Mouse (Mus musculus) forebrain, embryonic 10.5 days (tissue): ENCODE results near the gene Cbl. TPM values are rescaled to one million over a fixed set of nuclear protein-coding genes. Genes with fewer than 3 reads are reported as not detected.
A peak's percentile ranks its signal among the peaks of the same experiment; 100 is the strongest.

Experiments
- DNase-seq: peaks from one replicate; pipeline ENCODE4 v3.0.0-alpha.2; 2017; ENCODE audit warnings: low spot score; ENCODE audit errors: extremely low spot score
- H3K27ac ChIP-seq: fragments of 300-500 bp; sonication (generic); 2 replicates; pipeline ENCODE4 v1.5.1; 2016; ENCODE audit warnings: mild to moderate bottlenecking
- H3K27me3 ChIP-seq: fragments of 300-500 bp; sonication (generic); 2 replicates; pipeline ENCODE4 v1.6.1; 2016; ENCODE audit warnings: mild to moderate bottlenecking; ENCODE audit not compliant: poor library complexity, severe bottlenecking
- H3K36me3 ChIP-seq: fragments of 300-500 bp; sonication (generic); replicated peaks from 2 replicates; pipeline ENCODE4 v1.6.1; 2016; ENCODE audit warnings: mild to moderate bottlenecking, moderate library complexity
- H3K4me1 ChIP-seq: fragments of 300-500 bp; sonication (generic); 2 replicates; pipeline ENCODE4 v1.6.1; 2016
- H3K4me3 ChIP-seq: fragments of 300-500 bp; sonication (generic); 2 replicates; pipeline ENCODE4 v1.5.1; 2016; ENCODE audit warnings: mild to moderate bottlenecking, moderate library complexity
- H3K9me3 ChIP-seq: fragments of 300-500 bp; sonication (generic); 2 replicates; pipeline ENCODE4 v1.6.1; 2016; ENCODE audit warnings: mild to moderate bottlenecking, moderate library complexity
- WGBS: fragments of 180-500 bp; shearing (Covaris S2); methylation state at CpG from one replicate; pipeline ENCODE4 v1.1.7; 2016; 5-methylcytosine and 5-hydroxymethylcytosine counted together
- polyA plus RNA-seq: library from polyadenylated mRNA; unstranded; fragments of >200 nt; fragmentation: Nextera tagmentation; extraction: Ambion mirVana; gene quantifications from 2 replicates; pipeline ENCODE4 v1.2.1, GENCODE M21; 2016

Cbl gene
- polyA plus RNA-seq, 1 experiment from 2014 or later = 23.8 TPM

DNA sequence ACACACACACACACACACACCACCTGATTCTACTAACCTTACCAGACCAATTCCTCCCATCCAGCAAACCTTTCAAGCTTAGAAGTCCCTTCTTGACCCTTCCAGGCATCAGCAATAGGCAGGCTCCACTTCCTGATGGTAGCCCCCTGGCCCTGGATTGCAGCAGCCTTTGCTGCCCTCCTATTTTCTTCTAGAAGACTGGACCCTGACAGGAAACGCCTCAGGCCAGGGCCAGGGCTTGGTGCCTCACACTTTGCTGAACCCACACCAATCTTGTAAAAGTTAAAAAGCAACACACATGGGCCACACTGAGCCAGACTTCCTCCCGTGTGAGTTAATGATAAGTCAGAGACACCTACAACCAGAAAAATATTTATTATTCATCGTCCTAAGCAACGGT lies 3.3 kb upstream of the Cbl start:
- Histone ChIP-seq H3K27me3 (no peaks in the 10 kb centered on the region), H3K27ac (no peak overlapping the region), H3K9me3 (no peaks in the 10 kb centered on the region), H3K4me1 (peaks cover 24% of the 10 kb centered on the region), H3K4me3 (no peak overlapping the region), H3K36me3 (no peaks in the 10 kb centered on the region)
- WGBS = 79% methylated on average over 4 of the region's 4 CpGs
- DNase-seq = no peak

DNA sequence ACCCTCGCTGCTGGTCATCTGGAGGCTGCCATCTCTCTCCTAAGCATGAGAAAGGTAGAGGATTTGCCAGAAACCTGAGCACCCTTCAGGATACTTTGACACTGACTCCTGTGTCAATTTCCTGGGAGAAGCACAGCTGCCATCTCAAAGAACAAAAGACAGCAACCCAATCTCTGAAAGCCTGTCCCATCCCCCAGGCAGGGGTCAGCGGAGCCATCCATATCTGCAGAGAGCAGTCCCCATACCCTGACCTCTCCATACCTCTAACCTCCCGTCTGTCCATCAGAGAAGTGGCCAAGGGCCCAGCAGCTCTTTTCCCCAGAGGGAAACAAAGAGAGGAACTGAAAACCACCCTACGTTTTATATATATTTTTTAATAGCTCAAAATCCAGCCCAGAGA lies 2.8 kb upstream of the Cbl start:
- Histone ChIP-seq H3K9me3 (no peaks in the 10 kb centered on the region), H3K36me3 (no peaks in the 10 kb centered on the region), H3K27me3 (no peaks in the 10 kb centered on the region), H3K27ac (no peak overlapping the region), H3K4me3 (no peak overlapping the region), H3K4me1 (peaks cover 30% of the 10 kb centered on the region)
- 57% methylated on average over 4 of the region's 4 CpGs for WGBS
- no peak for DNase-seq

- H3K27me3 ChIP-seq = no peaks in the 10 kb centered on the region
- whole genome bisulfite sequencing = 28% methylated on average over 19 of the region's 19 CpGs
- H3K27ac ChIP-seq = peak overlapping the region; percentile 97
- peaks cover 31% of the 10 kb centered on the region for H3K4me1 ChIP-seq
- H3K36me3 ChIP-seq = no peaks in the 10 kb centered on the region
- H3K9me3 ChIP-seq = no peaks in the 10 kb centered on the region
- no peak for DNase-seq
- H3K4me3 ChIP-seq = peak overlapping the region; percentile 94
Measured at GRCm38 (mm10) chr9:44234479-44235427, 904 bp upstream of the Cbl start.

DNA sequence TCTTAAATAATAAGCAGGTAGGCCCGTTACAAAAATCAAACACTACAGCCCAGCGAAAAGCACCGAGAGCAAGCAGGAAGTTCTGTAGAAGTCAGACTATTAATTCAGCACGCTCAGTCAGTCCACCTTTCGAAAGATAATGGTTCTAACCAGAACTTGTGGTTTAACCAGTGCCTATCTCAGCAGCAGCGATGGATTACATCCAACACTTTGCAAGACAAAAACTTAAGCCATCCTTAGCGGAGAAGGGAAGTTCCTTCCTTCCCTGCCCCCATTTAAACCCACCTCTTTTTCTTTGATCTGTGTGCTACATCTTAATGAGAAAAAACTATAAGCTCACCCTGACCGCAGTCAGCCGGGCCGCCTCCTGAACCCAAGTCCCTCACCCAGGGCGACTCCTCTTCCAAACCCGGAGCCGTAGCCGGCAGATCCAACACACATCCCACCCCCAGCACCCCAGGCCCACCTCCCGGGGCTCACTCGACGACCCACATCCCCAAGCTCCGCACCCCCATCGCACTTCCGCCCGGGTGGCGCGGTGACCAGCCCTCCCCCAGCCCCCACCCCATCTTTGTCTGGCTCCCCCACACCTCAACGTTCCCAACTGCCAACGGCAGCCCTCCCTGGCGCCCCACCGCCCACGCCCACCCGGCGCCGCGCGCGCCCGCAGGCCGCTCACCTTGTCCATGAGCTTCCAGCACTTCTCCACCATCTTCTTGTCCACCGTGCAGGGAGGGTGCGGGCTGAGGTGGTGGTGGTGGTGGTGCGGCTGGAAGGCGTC lies 638 bp downstream of the Cbl start:
- peak overlapping the region; percentile 97 for H3K27ac ChIP-seq
- no peaks in the 10 kb centered on the region for H3K27me3 ChIP-seq
- H3K9me3 ChIP-seq = no peaks in the 10 kb centered on the region
- peaks cover 28% of the 10 kb centered on the region for H3K4me1 ChIP-seq
- no peak for DNase-seq
- H3K36me3 ChIP-seq = peaks cover 2% of the 10 kb centered on the region
- under 1% methylated on average over 40 of the region's 40 CpGs for WGBS
- H3K4me3 ChIP-seq = peak overlapping the region; percentile 94

- peaks cover 28% of the 10 kb centered on the region for H3K4me1 ChIP-seq
- H3K9me3 ChIP-seq = no peaks in the 10 kb centered on the region
- no peak overlapping the region for H3K27ac ChIP-seq
- DNase-seq = no peak
- H3K27me3 ChIP-seq = no peaks in the 10 kb centered on the region
- peak overlapping the region; percentile 94; the same call in 1 of the 2 replicates for H3K4me3 ChIP-seq
- H3K36me3 ChIP-seq = peaks cover 14% of the 10 kb centered on the region
Measured at GRCm38 (mm10) chr9:44231609-44232008, 2.2 kb downstream of the Cbl start.

GRCm38 (mm10) chr9:44225993-44226392 lies 7.9 kb downstream of the Cbl start:
- Histone ChIP-seq H3K4me3 (no peak overlapping the region), H3K4me1 (peaks cover 5% of the 10 kb centered on the region; the same call in 1 of the 2 replicates), H3K9me3 (peaks cover 2% of the 10 kb centered on the region; the same call in 1 of the 2 replicates), H3K27ac (no peak overlapping the region), H3K36me3 (peaks cover 43% of the 10 kb centered on the region), H3K27me3 (no peaks in the 10 kb centered on the region)
- DNase-seq = no peak
- WGBS = 85% methylated on average over 6 of the region's 6 CpGs

DNA sequence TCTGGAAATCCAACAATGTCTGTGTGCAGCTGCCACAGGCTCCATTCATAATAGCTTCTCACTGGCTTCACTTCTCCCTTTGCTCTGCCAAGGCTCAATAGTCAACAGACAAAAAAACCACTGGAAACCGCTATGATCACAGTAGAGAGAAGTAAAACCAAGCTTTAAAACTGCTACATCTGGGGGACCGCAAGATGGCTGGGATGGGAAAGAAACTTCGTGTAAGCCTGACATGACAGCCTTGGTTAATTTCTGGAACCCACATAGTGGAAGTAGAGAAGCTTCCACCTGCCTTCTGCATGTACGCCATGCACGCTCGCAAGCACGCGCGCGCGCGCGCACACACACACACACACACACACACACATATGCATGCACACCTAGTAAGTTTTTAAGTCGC lies 20.3 kb downstream of the Cbl start:
- Histone ChIP-seq H3K27ac (no peak overlapping the region), H3K36me3 (peaks cover 43% of the 10 kb centered on the region), H3K9me3 (peaks cover 8% of the 10 kb centered on the region; the same call in 1 of the 2 replicates), H3K27me3 (no peaks in the 10 kb centered on the region), H3K4me3 (no peak overlapping the region), H3K4me1 (no peaks in the 10 kb centered on the region)
- DNase-seq = no peak
- 96% methylated on average over 14 of the region's 14 CpGs for whole genome bisulfite sequencing

DNA sequence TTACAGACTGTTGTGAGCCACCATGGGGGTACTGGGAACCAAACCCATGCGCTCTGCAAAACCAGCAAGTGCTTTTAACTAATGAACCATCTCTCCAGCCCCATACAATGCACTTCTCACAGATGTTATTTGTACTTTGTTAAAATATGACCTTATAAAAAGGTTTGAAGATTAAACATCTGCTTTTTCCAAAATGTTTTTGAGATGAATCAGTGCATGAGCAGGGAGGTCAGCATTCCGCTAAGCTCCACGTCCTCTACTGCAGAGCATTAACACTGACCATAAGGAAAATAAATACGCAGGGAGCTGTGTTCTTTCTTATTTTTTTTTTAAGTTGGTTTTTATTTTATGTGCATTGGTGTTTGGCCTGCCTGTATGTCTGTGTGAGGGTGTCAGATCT lies 21.4 kb downstream of the Cbl start:
- no peak overlapping the region for H3K27ac ChIP-seq
- H3K4me1 ChIP-seq = no peaks in the 10 kb centered on the region
- peaks cover 43% of the 10 kb centered on the region for H3K36me3 ChIP-seq
- peaks cover 8% of the 10 kb centered on the region; the same call in 1 of the 2 replicates for H3K9me3 ChIP-seq
- no peaks in the 10 kb centered on the region for H3K27me3 ChIP-seq
- H3K4me3 ChIP-seq = no peak overlapping the region
- WGBS = 95% methylated on average over 4 of the region's 4 CpGs
- no peak for DNase-seq

GRCm38 (mm10) chr9:44209416-44209815 lies 24.4 kb downstream of the Cbl start:
- H3K4me3 ChIP-seq = no peak overlapping the region
- no peaks in the 10 kb centered on the region for H3K27me3 ChIP-seq
- H3K36me3 ChIP-seq = peaks cover 51% of the 10 kb centered on the region
- 98% methylated on average over 4 of the region's 4 CpGs for WGBS
- H3K4me1 ChIP-seq = no peaks in the 10 kb centered on the region
- no peak overlapping the region for H3K27ac ChIP-seq
- H3K9me3 ChIP-seq = peaks cover 8% of the 10 kb centered on the region; the same call in 1 of the 2 replicates
- DNase-seq = no peak

- 92% methylated on average over 2 of the region's 2 CpGs for WGBS
- Histone ChIP-seq H3K27ac (no peak overlapping the region), H3K27me3 (no peaks in the 10 kb centered on the region), H3K4me3 (no peak overlapping the region), H3K36me3 (peaks cover 40% of the 10 kb centered on the region), H3K9me3 (peaks cover 8% of the 10 kb centered on the region; the same call in 1 of the 2 replicates), H3K4me1 (no peaks in the 10 kb centered on the region)
- no peak for DNase-seq
Measured at GRCm38 (mm10) chr9:44207840-44208239, 26.0 kb downstream of the Cbl start.

DNA sequence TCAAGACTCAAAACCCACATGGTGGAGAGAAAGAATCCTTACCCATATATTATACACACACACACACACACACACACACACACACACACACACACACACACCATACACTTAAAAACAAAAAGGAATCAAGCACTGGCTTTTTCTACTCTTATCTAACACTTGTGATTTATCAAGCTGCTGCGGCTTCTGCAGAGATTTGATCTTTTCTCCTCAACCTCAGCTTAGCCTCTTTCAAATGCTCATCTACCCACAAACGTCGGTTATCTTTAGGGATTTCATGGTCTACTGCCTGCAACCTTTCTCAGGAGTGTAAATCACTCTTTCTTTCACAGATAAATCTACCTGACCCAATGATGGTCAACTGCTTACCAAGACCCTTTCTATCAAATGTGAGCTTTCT lies 33.4 kb downstream of the Cbl start:
- Histone ChIP-seq H3K27me3 (no peaks in the 10 kb centered on the region), H3K27ac (no peak overlapping the region), H3K9me3 (no peaks in the 10 kb centered on the region), H3K36me3 (peaks cover 64% of the 10 kb centered on the region), H3K4me3 (no peak overlapping the region), H3K4me1 (no peaks in the 10 kb centered on the region)
- 91% methylated on average over 3 of the region's 3 CpGs for WGBS
- no peak for DNase-seq

GRCm38 (mm10) chr9:44199580-44199979 lies 34.3 kb downstream of the Cbl start:
- Histone ChIP-seq H3K36me3 (peaks cover 69% of the 10 kb centered on the region), H3K9me3 (no peaks in the 10 kb centered on the region), H3K27me3 (no peaks in the 10 kb centered on the region), H3K27ac (no peak overlapping the region), H3K4me3 (no peak overlapping the region), H3K4me1 (no peaks in the 10 kb centered on the region)
- no peak for DNase-seq

DNA sequence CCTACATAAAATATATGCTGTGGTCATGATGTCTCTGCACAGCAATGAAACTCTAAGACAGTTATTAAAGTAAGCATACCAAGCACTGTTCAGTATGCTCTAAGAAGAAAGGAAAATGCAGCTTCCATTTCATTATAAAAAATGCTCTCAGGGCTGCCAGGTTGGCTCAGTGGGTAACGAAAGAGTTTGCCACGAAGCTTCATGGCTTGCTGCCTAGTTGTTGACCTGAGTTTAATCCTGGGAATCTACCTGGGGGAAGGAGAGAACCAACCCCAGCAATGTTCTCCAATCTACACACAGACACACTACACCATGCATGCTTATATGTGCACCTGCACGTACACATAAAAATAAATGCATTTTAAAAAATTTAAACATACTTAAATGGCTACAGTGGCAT lies 34.7 kb downstream of the Cbl start:
- no peak for DNase-seq
- H3K27ac ChIP-seq = no peak overlapping the region
- H3K4me1 ChIP-seq = no peaks in the 10 kb centered on the region
- H3K9me3 ChIP-seq = no peaks in the 10 kb centered on the region
- peaks cover 66% of the 10 kb centered on the region for H3K36me3 ChIP-seq
- no peaks in the 10 kb centered on the region for H3K27me3 ChIP-seq
- 92% methylated on average over 3 of the region's 3 CpGs for WGBS
- H3K4me3 ChIP-seq = no peak overlapping the region
